Mouse (Mus musculus) MEL (cell line): ENCODE results near the gene Ccdc182. TPM values are rescaled to one million over a fixed set of nuclear protein-coding genes. Genes with fewer than 3 reads are reported as not detected.

ENCODE experiments used
- DNase-seq: peaks from one replicate; pipeline ENCODE4 v3.0.0; 2011; ENCODE audit warnings: low read depth, low spot score
- H3K27ac ChIP-seq: 2 replicates; pipeline ENCODE4 v1.5.1; 2012; ENCODE audit warnings: low read depth, mild to moderate bottlenecking, control low read depth, low read length, moderate library complexity; ENCODE audit not compliant: control insufficient read depth
- H3K27me3 ChIP-seq, 2 experiments: fragments of 150-350 bp in 1 of 2; sonication (generic) in 1 of 2; 2 replicates each; pipeline ENCODE4 v1.6.1; 2012; ENCODE audit warnings: low read length in 2 of 2, mild to moderate bottlenecking in 2 of 2, improper control_type of control experiment in 1 of 2, moderate library complexity in 1 of 2; ENCODE audit not compliant: insufficient read depth in 2 of 2, control insufficient read depth in 1 of 2
- H3K36me3 ChIP-seq, 2 experiments: 2 replicates each; pipeline ENCODE4 v1.6.1; 2012 to 2014; ENCODE audit warnings: low read length in 2 of 2, improper control_type of control experiment in 1 of 2, inconsistent platforms in 1 of 2, mild to moderate bottlenecking in 1 of 2; ENCODE audit not compliant: insufficient read depth in 2 of 2, control insufficient read depth in 1 of 2
- H3K4me1 ChIP-seq, 2 experiments: fragments of 150-350 bp in 1 of 2; sonication (generic) in 1 of 2; 2 replicates each; pipeline ENCODE4 v1.6.1; 2012; ENCODE audit warnings: low read length in 2 of 2, improper control_type of control experiment in 1 of 2, mild to moderate bottlenecking in 1 of 2; ENCODE audit not compliant: insufficient read depth in 2 of 2, control insufficient read depth in 1 of 2
- H3K4me3 ChIP-seq, 2 experiments: fragments of 150-350 bp in 1 of 2; sonication (generic) in 1 of 2; 2 replicates each; pipeline ENCODE4 v1.5.1; 2012; ENCODE audit warnings: low read depth in 2 of 2, low read length in 2 of 2, mild to moderate bottlenecking in 2 of 2, moderate library complexity in 2 of 2, control low read depth in 1 of 2, improper control_type of control experiment in 1 of 2; ENCODE audit not compliant: control insufficient read depth in 1 of 2, insufficient read depth in 1 of 2
- H3K79me2 ChIP-seq: 2 replicates; pipeline ENCODE4 v1.6.1; 2012; ENCODE audit warnings: mild to moderate bottlenecking, low read length, moderate library complexity; ENCODE audit not compliant: control insufficient read depth, poor library complexity, insufficient read depth
- H3K9ac ChIP-seq: 2 replicates; pipeline ENCODE4 v1.6.1; 2012; ENCODE audit warnings: low read depth, mild to moderate bottlenecking, control low read depth, low read length, moderate library complexity; ENCODE audit not compliant: control insufficient read depth, poor library complexity, severe bottlenecking
- H3K9me3 ChIP-seq: fragments of 150-350 bp; sonication (generic); replicated peaks from 2 replicates; pipeline ENCODE4 v1.6.1; 2012; ENCODE audit warnings: mild to moderate bottlenecking, low read length, improper control_type of control experiment, moderate library complexity; ENCODE audit not compliant: insufficient read depth
- CHD1 ChIP-seq: IDR thresholded peaks from 2 replicates; pipeline ENCODE4 v1.6.1; 2012; ENCODE audit warnings: low read depth, mild to moderate bottlenecking, inconsistent platforms, low read length, improper control_type of control experiment
- CHD2 ChIP-seq: IDR thresholded peaks from 2 replicates; pipeline ENCODE4 v1.6.1; 2011; ENCODE audit warnings: low read length, improper control_type of control experiment
- CTCF ChIP-seq, 3 experiments: IDR thresholded peaks in 2 of 3; conservative IDR thresholded peaks in 1 of 3; 2 replicates each; pipeline ENCODE4 v1.5.1; 2011 to 2012; ENCODE audit warnings: low read length in 3 of 3, low read depth in 2 of 3, mild to moderate bottlenecking in 2 of 3, improper control_type of control experiment in 1 of 3, inconsistent platforms in 1 of 3, mixed read lengths in 1 of 3, moderate library complexity in 1 of 3; ENCODE audit not compliant: control insufficient read depth in 1 of 3, insufficient read depth in 1 of 3, poor library complexity in 1 of 3, severe bottlenecking in 1 of 3
- ETS1 ChIP-seq: IDR thresholded peaks from 2 replicates; pipeline ENCODE4 v1.6.1; 2012; ENCODE audit warnings: low read depth, mild to moderate bottlenecking, inconsistent platforms, low read length, improper control_type of control experiment, moderate library complexity
- KAT2A ChIP-seq: conservative IDR thresholded peaks from 2 replicates; pipeline ENCODE4 v1.6.1; 2012; ENCODE audit warnings: low read depth, low read length, improper control_type of control experiment, inconsistent platforms
- MAX ChIP-seq: IDR thresholded peaks from 2 replicates; pipeline ENCODE4 v1.6.1; 2011; ENCODE audit warnings: low read length, improper control_type of control experiment
- MAZ ChIP-seq: IDR thresholded peaks from 2 replicates; pipeline ENCODE4 v1.6.1; 2012; ENCODE audit warnings: low read depth, mild to moderate bottlenecking, inconsistent platforms, low read length, improper control_type of control experiment
- POLR2AphosphoS2 ChIP-seq: IDR thresholded peaks from 2 replicates; pipeline ENCODE4 v1.6.1; 2011; ENCODE audit warnings: low read length, improper control_type of control experiment
- POLR2AphosphoS5 ChIP-seq: IDR thresholded peaks from 2 replicates; pipeline ENCODE4 v1.6.1; 2012; ENCODE audit warnings: low read depth, borderline replicate concordance, mild to moderate bottlenecking, inconsistent platforms, low read length, moderate library complexity, mixed read lengths
- RAD21 ChIP-seq: IDR thresholded peaks from 2 replicates; pipeline ENCODE4 v1.6.1; 2011; ENCODE audit warnings: mild to moderate bottlenecking, low read depth, low read length, improper control_type of control experiment
- SMC3 ChIP-seq: IDR thresholded peaks from 2 replicates; pipeline ENCODE4 v1.6.1; 2011; ENCODE audit warnings: low read depth, low read length, improper control_type of control experiment
- USF2 ChIP-seq, 2 experiments: IDR thresholded peaks; 2 replicates each; pipeline ENCODE4 v1.6.1; 2011 to 2012; ENCODE audit warnings: improper control_type of control experiment in 2 of 2, low read length in 2 of 2, borderline replicate concordance in 1 of 2, inconsistent platforms in 1 of 2, low read depth in 1 of 2, mild to moderate bottlenecking in 1 of 2; ENCODE audit not compliant: insufficient read depth in 1 of 2
- ZC3H11A ChIP-seq: IDR thresholded peaks from 2 replicates; pipeline ENCODE4 v1.6.1; 2012; ENCODE audit warnings: low read depth, mild to moderate bottlenecking, inconsistent platforms, low read length, improper control_type of control experiment
- ZKSCAN1 ChIP-seq: IDR thresholded peaks from 2 replicates; pipeline ENCODE4 v1.6.1; 2012; ENCODE audit warnings: low read depth, mild to moderate bottlenecking, inconsistent platforms, low read length, improper control_type of control experiment, moderate library complexity
- ZMIZ1 ChIP-seq: IDR thresholded peaks from 2 replicates; pipeline ENCODE4 v1.6.1; 2012; ENCODE audit warnings: low read depth, mild to moderate bottlenecking, inconsistent platforms, low read length, improper control_type of control experiment, moderate library complexity
- ZNF384 ChIP-seq: IDR thresholded peaks from 2 replicates; pipeline ENCODE4 v1.6.1; 2012; ENCODE audit warnings: low read depth, mild to moderate bottlenecking, inconsistent platforms, low read length, improper control_type of control experiment
- polyA plus RNA-seq, 2 experiments: library from polyadenylated mRNA; stranded (reverse) in 1 of 2; unstranded in 1 of 2; fragments of >175 nt in 1 of 2; fragments of >200 nt in 1 of 2; gene quantifications; 2 replicates each; pipeline versions ENCODE4 v1.2.1 to v1.2.4; 2012; ENCODE audit warnings: low replicate concordance in 2 of 2, low read depth in 1 of 2; ENCODE audit not compliant: insufficient read length in 2 of 2, insufficient read depth in 1 of 2, missing spikeins in 1 of 2
- total RNA-seq: library from RNA; depleted of rRNA; stranded (reverse); fragments of 300-350 nt; gene quantifications from 2 replicates; pipeline ENCODE4 v1.2.3, GENCODE M21; 2012

Ccdc182 gene
- total and polyA plus RNA-seq, 3 experiments = not detected

GRCm38 (mm10) chr11:88253514-88254167 lies 40.2 kb upstream of the Ccdc182 start:
- H3K36me3 ChIP-seq = 0 out of 4 replicates have a peak, but pooled peaks cover 0 to 3% of the 10 kb centered on the region in 2 experiments
- no peak overlapping the region for H3K4me3 ChIP-seq
- no peak overlapping the region for H3K27ac ChIP-seq
- H3K9me3 ChIP-seq = no peaks in the 10 kb centered on the region
- TF ChIP-seq MAZ (no peak), ETS1 (no peak), CHD1 (no peak), ZMIZ1 (no peak), USF2 (IDR thresholded peaks at IDR 0.05; ENCODE audit: borderline replicate concordance in 1 of 2, insufficient read depth in 1 of 2, low read depth in 1 of 2, low read length in 2 of 2) (no peak), CHD2 (no peak), POLR2AphosphoS5 (no peak), MAX (no peak), ZKSCAN1 (no peak), KAT2A (no peak)
- TF ChIP-seq, all 39 proteins: peak for 0
- no peak overlapping the region for H3K9ac ChIP-seq
- H3K79me2 ChIP-seq = no peaks in the 10 kb centered on the region
- H3K27me3 ChIP-seq = peaks cover 7 to 9% of the 10 kb centered on the region in 2 experiments
- no peaks in the 10 kb centered on the region for H3K4me1 ChIP-seq
- DNase-seq = no peak

- TF ChIP-seq RAD21 = no peak
- peak; percentile 71 for TF ChIP-seq ZNF384
These were observed 36.2 kb upstream of the Ccdc182 start for GRCm38 (mm10) chr11:88257700-88258099.

GRCm38 (mm10) chr11:88258212-88258611 lies 35.6 kb upstream of the Ccdc182 start:
- H3K79me2 ChIP-seq = no peaks in the 10 kb centered on the region
- peaks cover 2 to 10% of the 10 kb centered on the region in 2 experiments for H3K27me3 ChIP-seq
- no peak overlapping the region for H3K27ac ChIP-seq
- no peak overlapping the region for H3K9ac ChIP-seq
- H3K4me1 ChIP-seq = no peaks in the 10 kb centered on the region
- H3K4me3 ChIP-seq = no peak overlapping the region
- H3K36me3 ChIP-seq = no peaks in the 10 kb centered on the region
- TF ChIP-seq ZMIZ1 = no peak
- peak; percentile 60 to 70 (median 64) for TF ChIP-seq CTCF (IDR thresholded peaks at IDR 0.05 in 2 of 3, conservative IDR thresholded peaks at IDR 0.05 in 1 of 3; ENCODE audit: control insufficient read depth in 1 of 3, insufficient read depth in 1 of 3, low read depth in 2 of 3, low read length in 3 of 3, poor library complexity in 1 of 3, severe bottlenecking in 1 of 3)
- no peak for TF ChIP-seq POLR2AphosphoS2
- TF ChIP-seq SMC3 = peak; percentile 64
- peak; percentile 29; the same call in 1 of the 2 replicates for TF ChIP-seq ZC3H11A
- TF ChIP-seq POLR2AphosphoS5 = no peak
- TF ChIP-seq RAD21 = peak; percentile 65
- TF ChIP-seq, all 39 proteins: peak for 4
- DNase-seq = peak; percentile 64
- no peaks in the 10 kb centered on the region for H3K9me3 ChIP-seq

More at GRCm38 (mm10) chr11:88257700-88258099, 36.2 kb upstream of the Ccdc182 start:
- H3K27me3 ChIP-seq = peaks cover 2 to 10% of the 10 kb centered on the region in 2 experiments
- DNase-seq = no peak
- no peaks in the 10 kb centered on the region for H3K79me2 ChIP-seq
- H3K4me3 ChIP-seq = no peak overlapping the region
- no peaks in the 10 kb centered on the region for H3K4me1 ChIP-seq
- H3K9me3 ChIP-seq = no peaks in the 10 kb centered on the region
- H3K27ac ChIP-seq = no peak overlapping the region
- no peak overlapping the region for H3K9ac ChIP-seq
- no peaks in the 10 kb centered on the region for H3K36me3 ChIP-seq
